ENCODE assay signal across 7 mouse cellular contexts in genomic region chr7:19770984-19771391, GRCm38 (mm10). TPM values are rescaled to one million over a fixed set of nuclear protein-coding genes. Genes with fewer than 3 reads are reported as not detected.
A peak's percentile ranks its signal among the peaks of the same experiment; 100 is the strongest.
DNase-seq lines count a peak whose midpoint lies in the region; ATAC-seq and TF ChIP-seq lines count a peak whose summit lies in the region.

Gene Bcam (minus strand): TSS chr7:19771016.

- H3K36me3 ChIP-seq in ES-E14 (ENCODE audit: control insufficient read depth, insufficient read depth, low read length, poor library complexity, severe bottlenecking) = peaks cover 4% of the 10 kb centered on the region; the same call in 1 of the 2 replicates
- H3K36me3 ChIP-seq in kidney, adult 2 months (ENCODE audit: control insufficient read depth, insufficient read depth, low read length) = no peaks in the 10 kb centered on the region
- peaks cover 17% of the 10 kb centered on the region; the same call in 1 of the 2 replicates for H3K36me3 ChIP-seq in lung, embryonic 14.5 days (ENCODE audit: insufficient read depth)
- no peaks in the 10 kb centered on the region for H3K36me3 ChIP-seq in stomach, embryonic 16.5 days (ENCODE audit: control insufficient read depth, insufficient read depth, low read length)

- no peak for TF ChIP-seq CTCF in kidney, adult 2 months (conservative IDR thresholded peaks at IDR 0.05; ENCODE audit: insufficient read depth, insufficient read length, low read depth, low read length)
- TF ChIP-seq CTCF in lung, embryonic 14.5 days (IDR thresholded peaks at IDR 0.05; ENCODE audit: low read depth) = no peak

- peak; percentile 68 for ATAC-seq in lung, embryonic 14.5 days (ENCODE audit: insufficient read depth)
- ATAC-seq in stomach, embryonic 16.5 days (ENCODE audit: insufficient read depth, low FRiP score) = 0 out of 2 replicates have a peak, but pooled peaks have one; percentile 4

- H3K9me3 ChIP-seq in ES-E14 (ENCODE audit: control insufficient read depth, insufficient read depth, low read depth, low read length) = no peaks in the 10 kb centered on the region; the same call in 1 of the 2 replicates
- H3K9me3 ChIP-seq in lung, embryonic 14.5 days (ENCODE audit: low read depth, low read length) = no peaks in the 10 kb centered on the region
- H3K9me3 ChIP-seq in stomach, embryonic 16.5 days (replicated peaks; ENCODE audit: control insufficient read depth, low read length) = no peaks in the 10 kb centered on the region

- peak within 1 kb of the TSS; percentile 77 for H3K27ac ChIP-seq in ES-E14 (ENCODE audit: insufficient read depth, low read depth, low read length, poor library complexity, severe bottlenecking)
- peak within 1 kb of the TSS; percentile 76 for H3K27ac ChIP-seq in kidney, adult 2 months (ENCODE audit: insufficient read depth, low read depth, low read length)
- peak within 1 kb of the TSS; percentile 83 for H3K27ac ChIP-seq in lung, embryonic 14.5 days (ENCODE audit: low read depth)
- peak within 1 kb of the TSS; percentile 71 for H3K27ac ChIP-seq in stomach, embryonic 16.5 days (ENCODE audit: low read length)

- peak within 1 kb of the TSS; percentile 69 for H3K9ac ChIP-seq in ES-E14 (ENCODE audit: insufficient read depth, low read depth, low read length, poor library complexity, severe bottlenecking)
- H3K9ac ChIP-seq in lung, embryonic 14.5 days = peak within 1 kb of the TSS; percentile 80
- H3K9ac ChIP-seq in stomach, embryonic 16.5 days (ENCODE audit: low read length) = peak within 1 kb of the TSS; percentile 87

- H3K4me2 ChIP-seq in lung, embryonic 14.5 days = peak within 1 kb of the TSS; percentile 93
- H3K4me2 ChIP-seq in stomach, embryonic 16.5 days (ENCODE audit: low read depth, low read length) = peak within 1 kb of the TSS; percentile 94

- intact Hi-C loops in gastrocnemius, postnatal 36 days (cut with DNase I) = no loop called here

- no peak for TF ChIP-seq POLR2A in kidney, adult 2 months (IDR thresholded peaks at IDR 0.05; ENCODE audit: low read depth, low read length)

- H3K4me3 ChIP-seq in ES-E14 (ENCODE audit: insufficient read depth in 1 of 2, low read depth in 1 of 2, low read length in 2 of 2, poor library complexity in 1 of 2, severe bottlenecking in 1 of 2) = peak within 1 kb of the TSS; percentile 72 to 86
- H3K4me3 ChIP-seq in kidney, adult 2 months (ENCODE audit: insufficient read depth, low read depth, low read length) = peak within 1 kb of the TSS; percentile 75
- H3K4me3 ChIP-seq in lung, embryonic 14.5 days (ENCODE audit: low read depth, low read length) = peak within 1 kb of the TSS; percentile 64
- peak within 1 kb of the TSS; percentile 71 for H3K4me3 ChIP-seq in stomach, embryonic 16.5 days (replicated peaks; ENCODE audit: low read length)

- WGBS in kidney, adult 2 months = 6% methylated on average over 9 of the region's 9 CpGs
- WGBS in lung, embryonic 14.5 days = 4% methylated on average over 9 of the region's 9 CpGs
- 5% methylated on average over 9 of the region's 9 CpGs for WGBS in stomach, embryonic 16.5 days

- H3K4me1 ChIP-seq in ES-E14 (ENCODE audit: control insufficient read depth in 2 of 2, insufficient read depth in 2 of 2, low read length in 2 of 2, poor library complexity in 1 of 2) = peaks cover 2 to 11% of the 10 kb centered on the region in 2 experiments; a peak in 2 of 4 replicates
- peaks cover 7% of the 10 kb centered on the region; the same call in 1 of the 2 replicates for H3K4me1 ChIP-seq in kidney, adult 2 months (ENCODE audit: control insufficient read depth, insufficient read depth, low read length)
- H3K4me1 ChIP-seq in lung, embryonic 14.5 days (ENCODE audit: insufficient read depth) = peaks cover 21% of the 10 kb centered on the region; the same call in 1 of the 2 replicates
- peaks cover 27% of the 10 kb centered on the region for H3K4me1 ChIP-seq in stomach, embryonic 16.5 days (ENCODE audit: control insufficient read depth, insufficient read depth, low read length)

- peak; percentile 85 for DNase-seq in ES-E14 (ENCODE audit: low read depth, low spot score)
- no peak for DNase-seq in adrenal gland, postnatal 25 days
- DNase-seq in gastrocnemius, postnatal 36 days = no peak
- peak; percentile 62 for DNase-seq in kidney, adult 2 months
- peak; percentile 80 for DNase-seq in lung, embryonic 14.5 days
- no peak for DNase-seq in thymus, postnatal 14 days

- no peaks in the 10 kb centered on the region for H3K27me3 ChIP-seq in kidney, adult 2 months (replicated peaks; ENCODE audit: control insufficient read depth, insufficient read depth, low read length)
- no peaks in the 10 kb centered on the region for H3K27me3 ChIP-seq in lung, embryonic 14.5 days (ENCODE audit: insufficient read depth, low read length)
- no peaks in the 10 kb centered on the region for H3K27me3 ChIP-seq in stomach, embryonic 16.5 days (ENCODE audit: control insufficient read depth, insufficient read depth, low read length)

- in situ Hi-C loops in ES-E14 (cut with MboI; ENCODE audit: low sequenced_read_pairs in 2 of 2, unreplicated experiment in 2 of 2) = no loop called here

TF ChIP-seq in ES-E14, 5 proteins besides CTCF, POLR2A, EP300 and RAD21:
- peak; percentile 82 for TF ChIP-seq CHD2 (IDR thresholded peaks at IDR 0.05; ENCODE audit: low read depth, low read length)
- TF ChIP-seq ZNF384 (IDR thresholded peaks at IDR 0.05; ENCODE audit: low read depth, low read length) = no peak

RNA-seq across cellular contexts. Expression of gene Bcam, which starts in this region (rescaled TPM):
- 167 and 309 TPM in 2 replicates for total RNA-seq in ES-E14 (2012; rRNA removed)
- total RNA-seq in adrenal gland, postnatal 25 days (2021) = 37.2 TPM in 2 replicates
- total RNA-seq in gastrocnemius, postnatal 36 days (2021) = 10 to 100 TPM; 22.0 to 22.6 TPM
- polyA plus RNA-seq in kidney, adult 2 months (2012; rRNA removed) = 237 and 272 TPM in 2 replicates
- 206 and 209 TPM in 2 replicates for polyA plus RNA-seq in lung, embryonic 14.5 days (2014; fragmentation: Nextera tagmentation; extraction: Ambion mirVana)
- 118 and 122 TPM in 2 replicates for polyA plus RNA-seq in stomach, embryonic 16.5 days (2015; fragmentation: Nextera tagmentation; extraction: Ambion mirVana)

Comparison
In these comparisons a context has a peak if more than half of its experiments do, and no peak if none do; other contexts are left out.
1. DNase-seq: peak in ES-E14 (single experiment), kidney, adult 2 months (single experiment) and lung, embryonic 14.5 days (single experiment); none in adrenal gland, postnatal 25 days (single experiment), gastrocnemius, postnatal 36 days (0 of 2) and thymus, postnatal 14 days (single experiment).
2. Peak in every context shown above with its lines, with median percentiles within 50 percentile points of each other: H3K27ac ChIP-seq, H3K4me3 ChIP-seq and H3K9ac ChIP-seq.